Mouse (Mus musculus) heart, adult 11 months (tissue): ENCODE measurements around the gene Lipf.

Experiments
- DNase-seq: peaks from one replicate; pipeline ENCODE4 v3.0.0; 2022

Gene Lipf

DNA sequence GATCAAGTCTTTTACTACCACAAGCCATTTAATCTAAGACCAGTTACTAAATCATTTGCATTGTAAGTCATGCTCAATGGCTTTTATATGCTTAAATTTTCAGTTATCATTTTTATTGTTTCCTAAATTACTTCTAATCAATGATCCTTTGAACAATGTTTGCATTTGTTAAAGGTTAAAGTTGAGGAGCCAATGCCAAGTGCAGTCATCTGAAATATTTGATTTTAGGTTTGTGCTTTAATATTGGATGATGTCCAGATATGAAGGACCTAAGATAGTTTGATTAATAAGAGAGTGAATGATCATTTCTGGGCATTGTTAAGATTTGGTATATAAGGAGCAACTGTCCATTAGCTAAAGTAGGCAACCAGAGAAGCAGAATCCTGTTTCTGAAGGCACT is at the start of gene Lipf:
Lipf (plus strand) TSS at position 301 of the 400 bp plus-strand sequence.
- no peak for DNase-seq

DNA sequence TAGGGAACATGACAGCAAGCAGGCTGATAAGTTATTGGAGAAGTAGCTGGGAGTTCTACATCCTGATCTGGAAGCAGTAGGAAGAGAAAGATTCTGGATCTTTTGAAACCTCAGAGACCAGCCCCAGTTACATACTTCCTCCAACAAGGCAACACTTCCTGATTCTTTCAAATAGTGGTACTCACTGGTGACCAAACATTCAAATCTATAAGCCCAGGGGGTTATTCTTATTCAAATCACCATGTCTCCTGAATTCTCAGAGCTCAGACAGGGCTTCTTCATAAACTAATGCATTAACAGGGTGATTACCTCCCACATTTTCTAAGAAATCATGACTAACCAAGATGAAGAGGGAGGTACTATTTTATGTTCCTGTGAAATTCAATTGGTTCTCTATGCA is 36.9 kb upstream of the Lipf start:
- no peak for DNase-seq

DNA sequence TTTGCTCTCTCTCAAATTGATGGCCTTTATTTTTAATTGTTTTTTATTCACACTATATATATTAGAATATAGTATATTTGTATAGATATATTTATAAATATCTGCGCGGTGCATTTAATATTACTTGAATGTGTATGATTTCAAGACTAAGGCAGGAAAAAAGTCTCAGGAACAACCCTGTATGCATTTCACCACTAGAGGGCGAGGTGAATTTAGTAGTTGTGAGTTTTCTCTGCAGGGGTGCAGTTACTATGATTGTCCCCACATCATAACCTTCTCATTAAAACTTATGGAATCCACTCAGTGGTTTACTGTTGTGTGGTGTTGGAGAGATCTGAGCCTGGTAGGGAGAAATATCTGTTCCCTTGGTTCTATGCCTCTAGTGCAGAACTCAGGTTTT is 18.0 kb downstream of the Lipf start:
- DNase-seq = no peak

DNA sequence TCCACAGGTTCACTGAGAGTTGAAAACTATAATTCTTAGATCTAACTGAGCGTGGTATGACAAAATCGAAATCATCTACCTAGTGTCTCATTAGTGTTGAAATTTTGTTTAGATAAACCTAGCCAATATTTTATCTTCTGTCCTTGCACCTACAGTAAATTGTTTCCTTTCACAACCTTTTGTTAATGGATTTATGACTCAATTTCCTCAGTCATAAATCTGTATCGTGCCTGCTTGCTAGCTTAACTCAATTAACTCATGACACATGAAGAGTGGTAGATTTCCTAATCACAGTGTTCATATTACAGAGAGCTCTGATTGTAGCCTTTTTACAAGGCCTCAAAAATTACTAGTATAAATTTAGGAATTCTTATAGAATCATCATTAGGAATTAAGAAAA is 22.1 kb downstream of the Lipf start:
- DNase-seq = no peak

DNA sequence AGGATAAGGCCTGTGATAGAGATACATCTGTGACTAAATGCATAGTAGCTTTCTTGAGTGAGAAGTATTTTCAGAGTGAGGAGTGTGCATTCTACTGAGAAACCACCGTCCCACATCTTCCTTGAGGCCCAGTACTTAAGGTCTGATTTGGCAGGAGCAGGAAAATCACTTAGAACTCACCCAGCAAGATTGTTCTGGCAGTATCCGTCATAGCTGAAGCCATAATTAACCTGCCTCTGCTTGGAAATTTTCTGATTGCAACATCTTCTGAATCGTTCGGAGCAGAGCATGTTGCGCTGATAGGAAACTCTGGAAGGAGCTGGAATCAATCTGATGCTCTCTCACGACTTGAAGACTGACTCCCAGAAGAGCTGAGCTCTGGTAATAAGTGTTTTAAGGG is 47.0 kb downstream of the Lipf start, which contains the start of gene Lipk:
Lipk (plus strand) TSS at position 289 of the 400 bp plus-strand sequence.
- DNase-seq = no peak

DNA sequence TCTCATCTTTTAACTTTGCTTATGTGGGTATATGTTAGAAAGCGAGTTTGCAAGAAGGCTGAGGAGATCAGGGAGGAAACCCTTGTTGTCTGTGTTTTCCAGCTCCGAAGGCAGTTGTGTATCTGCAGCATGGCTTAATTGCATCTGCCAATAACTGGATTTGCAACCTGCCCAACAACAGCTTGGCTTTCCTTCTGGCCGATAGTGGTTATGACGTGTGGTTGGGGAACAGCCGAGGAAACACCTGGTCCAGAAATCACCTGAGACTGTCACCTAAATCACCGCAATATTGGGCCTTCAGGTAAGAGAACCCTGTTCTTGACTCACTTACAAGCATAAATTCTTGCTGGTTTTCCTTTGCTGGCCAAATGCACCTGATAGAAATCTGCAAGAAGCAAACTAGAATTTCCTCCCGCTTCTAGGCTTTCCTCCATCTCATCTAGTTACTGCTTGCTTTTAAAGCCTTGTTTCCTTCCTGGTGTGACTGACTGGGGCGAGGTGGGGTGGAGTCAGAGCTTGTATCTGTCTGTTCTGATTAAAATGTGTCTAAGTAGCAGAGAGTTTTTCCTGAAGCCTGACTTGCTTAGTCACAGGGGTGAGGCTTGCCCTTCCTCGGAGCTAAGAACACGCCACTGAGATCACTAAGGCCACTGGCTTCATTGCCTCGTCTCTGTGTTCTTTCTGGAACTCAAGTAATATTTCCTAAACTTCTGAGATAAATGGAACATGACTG is 60.6 kb downstream of the Lipf start:
- no peak for DNase-seq

DNA sequence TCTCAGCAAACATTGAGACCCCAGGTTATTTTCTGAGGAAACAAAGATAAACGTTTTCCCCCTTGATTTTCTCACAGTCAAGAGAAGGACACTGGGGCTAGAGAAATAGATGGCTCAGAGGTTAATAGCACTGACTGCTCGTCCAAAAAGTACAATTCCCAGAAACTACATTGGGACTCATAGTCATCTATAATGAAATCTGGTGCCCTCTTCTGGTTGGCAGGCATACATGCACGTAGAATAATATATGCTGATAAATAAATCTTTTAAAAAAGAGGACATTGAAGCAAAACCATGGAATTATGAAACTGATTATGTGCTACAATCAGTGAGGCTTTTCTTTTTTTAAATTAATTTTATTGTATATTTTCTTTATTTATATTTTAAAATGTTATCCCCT is 61.8 kb downstream of the Lipf start:
- no peak for DNase-seq
